12 mouse cellular contexts compared by ENCODE assay signal in the genomic region with DNA sequence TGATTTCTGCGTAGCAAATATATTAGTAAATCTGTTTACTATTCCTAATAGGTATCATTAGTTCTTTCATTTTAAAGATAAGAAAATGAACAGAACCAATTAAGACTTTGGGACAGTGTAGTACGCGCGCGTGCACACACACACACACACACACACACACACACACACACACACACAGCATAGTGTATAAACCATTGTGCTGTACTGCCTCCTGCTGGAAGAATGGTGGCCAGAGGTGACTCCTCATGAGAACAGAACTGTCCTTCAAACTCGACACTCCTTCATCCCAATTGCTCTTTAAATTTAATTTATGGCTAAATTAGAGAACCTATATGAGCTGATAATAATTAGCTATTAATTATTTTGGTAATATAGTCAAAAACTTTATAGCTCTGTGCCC. TPM values are rescaled to one million over a fixed set of nuclear protein-coding genes. Genes with fewer than 3 reads are reported as not detected.
A peak's percentile ranks its signal among the peaks of the same experiment; 100 is the strongest.
DNase-seq lines count a peak whose midpoint lies in the region; ATAC-seq lines count a peak whose summit lies in the region.
"Had no signal": no experiment of that assay in that cellular context is flagged by ENCODE, and none has a peak within 500 bp of the region (broad histone marks: within the 10 kb centered on the region; RNA-seq: fewer than 3 reads in every experiment).

No protein-coding gene starts in this region.

- no peak overlapping the region for H3K4me3 ChIP-seq in liver, embryonic 15.5 days (replicated peaks)

- ATAC-seq in liver, embryonic 15.5 days (ENCODE audit: insufficient read depth): peak; percentile 26; the same call in 1 of the 2 replicates
- ATAC-seq in monocyte, adult 5-6 weeks (replicated peaks; ENCODE audit: insufficient number of reproducible peaks, low FRiP score, low TSS enrichment, poor library complexity, severe bottlenecking): no peak

- peak; percentile 32 for DNase-seq in adrenal gland, postnatal 25 days
- DNase-seq in adrenal gland, postnatal 10 days: no peak
- peak; percentile 21 to 36 for DNase-seq in right cerebral cortex, postnatal 10 days (ENCODE audit: low spot score in 2 of 2)
- DNase-seq in right cerebral cortex, adult 2 months (ENCODE audit: low spot score in 2 of 2): no peak
- DNase-seq in thymus, postnatal 25 days: peak; percentile 75
- no peak for DNase-seq in left cerebral cortex, adult 11 months (ENCODE audit: low spot score)
- DNase-seq: cerebellum, adult 9-10 months had no signal

- 76% methylated on average over 6 of the region's 6 CpGs for WGBS in liver, embryonic 15.5 days (ENCODE audit: insufficient replicate concordance)

- H3K9me3 ChIP-seq in liver, embryonic 15.5 days (replicated peaks): no peaks in the 10 kb centered on the region

- H3K27ac ChIP-seq in liver, embryonic 15.5 days (replicated peaks): no peak overlapping the region

- H3K4me2 ChIP-seq in liver, embryonic 15.5 days: no peak overlapping the region

- no peaks in the 10 kb centered on the region for H3K27me3 ChIP-seq in liver, embryonic 15.5 days

- H3K4me1 ChIP-seq in liver, embryonic 15.5 days (replicated peaks): peaks cover 9% of the 10 kb centered on the region

- no peaks in the 10 kb centered on the region for H3K36me3 ChIP-seq in liver, embryonic 15.5 days (replicated peaks)

- no peak overlapping the region for H3K9ac ChIP-seq in liver, embryonic 15.5 days

RNA-seq across cellular contexts. Expression of gene Phxr2, which starts 25.9 kb away (rescaled TPM):
- total RNA-seq in adrenal gland, postnatal 25 days (2021): not detected in 2 replicates
- total RNA-seq in adrenal gland, postnatal 10 days (2021): not detected
- not detected in 2 replicates for polyA plus RNA-seq in liver, embryonic 15.5 days (2015; fragmentation: Nextera tagmentation; extraction: Ambion mirVana)
- not detected in 3 replicates for total RNA-seq in monocyte, adult 5-6 weeks (2017)
- total RNA-seq: heart, adult 18-20 months had no signal
- polyA plus RNA-seq: C2C12; limb, embryonic 14.5 days had no signal

RNA-seq across cellular contexts. Expression of gene Galnt4, which starts 44.1 kb away (rescaled TPM):
- 7.4 and 9.2 TPM in 2 replicates for total RNA-seq in adrenal gland, postnatal 25 days (2021)
- 1 to 10 TPM; 7.1 to 7.5 TPM for total RNA-seq in adrenal gland, postnatal 10 days (2021)
- 2.7 and 3.2 TPM in 2 replicates for polyA plus RNA-seq in liver, embryonic 15.5 days (2015; fragmentation: Nextera tagmentation; extraction: Ambion mirVana)
- total RNA-seq in monocyte, adult 5-6 weeks (2017): 8.3 to 13.4 TPM (median 8.6 TPM) in 3 replicates

RNA-seq across cellular contexts. Expression of gene Poc1b, which starts 45.2 kb away (rescaled TPM):
- 16.2 and 18.2 TPM in 2 replicates for total RNA-seq in adrenal gland, postnatal 25 days (2021)
- total RNA-seq in adrenal gland, postnatal 10 days (2021): 10 to 100 TPM; 10.3 to 12.6 TPM
- polyA plus RNA-seq in liver, embryonic 15.5 days (2015; fragmentation: Nextera tagmentation; extraction: Ambion mirVana): 5.0 and 5.8 TPM in 2 replicates
- 3.5 to 11.2 TPM (median 9.5 TPM) in 3 replicates for total RNA-seq in monocyte, adult 5-6 weeks (2017)

Comparison
In these comparisons a context has a peak if more than half of its experiments do, and no peak if none do; other contexts are left out.
1. DNase-seq: peak in adrenal gland, postnatal 25 days (single experiment), right cerebral cortex, postnatal 10 days (2 of 2) and thymus, postnatal 25 days (single experiment); none in adrenal gland, postnatal 10 days (single experiment), right cerebral cortex, adult 2 months (0 of 2) and left cerebral cortex, adult 11 months (single experiment).